Mouse (Mus musculus) embryo, embryonic 11.5 days (tissue): Measurements from ENCODE around the gene Fryl.

ENCODE experiments used
- DNase-seq: peaks from one replicate; pipeline ENCODE4 v3.0.0-alpha.2; 2012; ENCODE audit warnings: low read depth, low spot score

The Fryl gene

GRCm38 (mm10) chr5:73222397-73222796 is 34.0 kb downstream of the Fryl start:
- no peak for DNase-seq

- no peak for DNase-seq
These were observed 34.6 kb downstream of the Fryl start for GRCm38 (mm10) chr5:73221826-73222225.

GRCm38 (mm10) chr5:73219716-73220115 is 36.7 kb downstream of the Fryl start:
- no peak for DNase-seq

- no peak for DNase-seq
These were observed 38.4 kb downstream of the Fryl start for GRCm38 (mm10) chr5:73218065-73218464.

- no peak for DNase-seq
These were observed 39.3 kb downstream of the Fryl start for GRCm38 (mm10) chr5:73217116-73217515.

- DNase-seq = no peak
These were observed 40.4 kb downstream of the Fryl start for GRCm38 (mm10) chr5:73216014-73216413.

- DNase-seq = no peak
These were observed 44.0 kb downstream of the Fryl start for GRCm38 (mm10) chr5:73212446-73212845.

GRCm38 (mm10) chr5:73211961-73212360 is 44.5 kb downstream of the Fryl start:
- DNase-seq = no peak

GRCm38 (mm10) chr5:73210971-73211315 is 45.5 kb downstream of the Fryl start:
- no peak for DNase-seq

- DNase-seq = no peak
These were observed 46.1 kb downstream of the Fryl start for GRCm38 (mm10) chr5:73210127-73210970.

GRCm38 (mm10) chr5:73209201-73210096 is 47.0 kb downstream of the Fryl start:
- no peak for DNase-seq

- no peak for DNase-seq
These were observed 47.8 kb downstream of the Fryl start for GRCm38 (mm10) chr5:73208645-73209044.

- no peak for DNase-seq
These were observed 49.7 kb downstream of the Fryl start for GRCm38 (mm10) chr5:73206722-73207121.

- DNase-seq = no peak
These were observed 50.3 kb downstream of the Fryl start for GRCm38 (mm10) chr5:73205996-73206629.

GRCm38 (mm10) chr5:73205050-73205449 is 51.4 kb downstream of the Fryl start:
- DNase-seq = no peak

- no peak for DNase-seq
These were observed 53.9 kb downstream of the Fryl start for GRCm38 (mm10) chr5:73202498-73202897.

GRCm38 (mm10) chr5:73202077-73202476 is 54.3 kb downstream of the Fryl start:
- DNase-seq = no peak

- no peak for DNase-seq
These were observed 55.7 kb downstream of the Fryl start for GRCm38 (mm10) chr5:73200387-73201384.

- no peak for DNase-seq
These were observed 56.8 kb downstream of the Fryl start for GRCm38 (mm10) chr5:73199586-73199985.

GRCm38 (mm10) chr5:73198690-73199089 is 57.7 kb downstream of the Fryl start:
- DNase-seq = no peak

GRCm38 (mm10) chr5:73197796-73198195 is 58.6 kb downstream of the Fryl start:
- DNase-seq = no peak
